Mouse (Mus musculus): ENCODE data around the gene Golga4. TPM values are rescaled to one million over a fixed set of nuclear protein-coding genes. Genes with fewer than 3 reads are reported as not detected.

Golga4 gene
- polyA plus RNA-seq, 1 experiment from 2014 or later = 68.4 TPM

GRCm38 (mm10) chr9:118492932-118493698 lies 13.0 kb upstream of the Golga4 start:
- Histone ChIP-seq H3K36me3 (replicated peaks) (no peaks in the 10 kb centered on the region), H3K4me2 (no peak overlapping the region), H3K4me1 (peaks cover 12% of the 10 kb centered on the region), H3K9ac (no peak overlapping the region), H3K27ac (no peak overlapping the region), H3K9me3 (no peaks in the 10 kb centered on the region), H3K4me3 (replicated peaks) (no peak overlapping the region), H3K27me3 (peaks cover 38% of the 10 kb centered on the region)
- ATAC-seq (ENCODE audit: low FRiP score) = no peak
- 90% methylated on average over 8 of the region's 8 CpGs for WGBS

GRCm38 (mm10) chr9:118494106-118494505 lies 12.0 kb upstream of the Golga4 start:
- no peaks in the 10 kb centered on the region for H3K36me3 ChIP-seq (replicated peaks)
- H3K4me1 ChIP-seq = peaks cover 3% of the 10 kb centered on the region; the same call in 1 of the 2 replicates
- 91% methylated on average over 5 of the region's 5 CpGs for WGBS
- no peak overlapping the region for H3K4me3 ChIP-seq (replicated peaks)
- no peaks in the 10 kb centered on the region for H3K9me3 ChIP-seq
- H3K27ac ChIP-seq = no peak overlapping the region
- H3K4me2 ChIP-seq = no peak overlapping the region
- no peak for ATAC-seq (ENCODE audit: low FRiP score)
- peaks cover 32% of the 10 kb centered on the region for H3K27me3 ChIP-seq
- H3K9ac ChIP-seq = no peak overlapping the region

- 93% methylated on average over 3 of the region's 3 CpGs for WGBS
- Histone ChIP-seq H3K4me1 (no peaks in the 10 kb centered on the region), H3K9ac (no peak overlapping the region), H3K4me2 (no peak overlapping the region), H3K4me3 (replicated peaks) (no peak overlapping the region), H3K27me3 (peaks cover 18% of the 10 kb centered on the region), H3K9me3 (no peaks in the 10 kb centered on the region), H3K36me3 (replicated peaks) (no peaks in the 10 kb centered on the region), H3K27ac (no peak overlapping the region)
- no peak for ATAC-seq (ENCODE audit: low FRiP score)
Observed at GRCm38 (mm10) chr9:118495933-118496332, 10.1 kb upstream of the Golga4 start.

GRCm38 (mm10) chr9:118496952-118497351 lies 9.1 kb upstream of the Golga4 start:
- Histone ChIP-seq H3K27me3 (peaks cover 10% of the 10 kb centered on the region; the same call in 1 of the 2 replicates), H3K27ac (no peak overlapping the region), H3K36me3 (replicated peaks) (no peaks in the 10 kb centered on the region), H3K9me3 (no peaks in the 10 kb centered on the region), H3K9ac (no peak overlapping the region), H3K4me1 (no peaks in the 10 kb centered on the region), H3K4me2 (no peak overlapping the region), H3K4me3 (replicated peaks) (no peak overlapping the region)
- WGBS = 85% methylated on average over 3 of the region's 3 CpGs
- no peak for ATAC-seq (ENCODE audit: low FRiP score)

- no peaks in the 10 kb centered on the region for H3K4me1 ChIP-seq
- no peaks in the 10 kb centered on the region for H3K36me3 ChIP-seq (replicated peaks)
- peaks cover 3% of the 10 kb centered on the region; the same call in 1 of the 2 replicates for H3K27me3 ChIP-seq
- WGBS = 80% methylated on average over 7 of the region's 7 CpGs
- no peak overlapping the region for H3K27ac ChIP-seq
- H3K4me2 ChIP-seq = no peak overlapping the region
- no peaks in the 10 kb centered on the region for H3K9me3 ChIP-seq
- H3K9ac ChIP-seq = no peak overlapping the region
- no peak for ATAC-seq (ENCODE audit: low FRiP score)
- H3K4me3 ChIP-seq (replicated peaks) = no peak overlapping the region
Observed at GRCm38 (mm10) chr9:118498061-118498460, 8.0 kb upstream of the Golga4 start.

GRCm38 (mm10) chr9:118500963-118501362 lies 5.1 kb upstream of the Golga4 start:
- Histone ChIP-seq H3K36me3 (replicated peaks) (no peaks in the 10 kb centered on the region), H3K27ac (no peak overlapping the region), H3K4me2 (no peak overlapping the region), H3K4me1 (no peaks in the 10 kb centered on the region), H3K9me3 (no peaks in the 10 kb centered on the region), H3K4me3 (replicated peaks) (no peak overlapping the region), H3K9ac (no peak overlapping the region), H3K27me3 (peaks cover 3% of the 10 kb centered on the region; the same call in 1 of the 2 replicates)
- 76% methylated on average over 6 of the region's 6 CpGs for WGBS
- ATAC-seq (ENCODE audit: low FRiP score) = no peak

GRCm38 (mm10) chr9:118504656-118505055 lies 1.4 kb upstream of the Golga4 start:
- Histone ChIP-seq H3K9me3 (no peaks in the 10 kb centered on the region), H3K9ac (no peak overlapping the region), H3K4me2 (no peak overlapping the region), H3K27me3 (no peaks in the 10 kb centered on the region), H3K27ac (no peak overlapping the region), H3K36me3 (replicated peaks) (no peaks in the 10 kb centered on the region), H3K4me1 (peaks cover 21% of the 10 kb centered on the region), H3K4me3 (replicated peaks) (no peak overlapping the region)
- WGBS = 85% methylated on average over 3 of the region's 3 CpGs
- no peak for ATAC-seq (ENCODE audit: low FRiP score)

- 0% methylated on average over 57 of the region's 57 CpGs for WGBS
- no peaks in the 10 kb centered on the region for H3K27me3 ChIP-seq
- H3K4me3 ChIP-seq (replicated peaks) = peak overlapping the region; percentile 93
- peaks cover 23% of the 10 kb centered on the region for H3K4me1 ChIP-seq
- H3K9me3 ChIP-seq = no peaks in the 10 kb centered on the region
- H3K36me3 ChIP-seq (replicated peaks) = peaks cover 5% of the 10 kb centered on the region; the same call in 1 of the 2 replicates
- H3K4me2 ChIP-seq = peak overlapping the region; percentile 99
- peak overlapping the region; percentile 72 for H3K27ac ChIP-seq
- H3K9ac ChIP-seq = peak overlapping the region; percentile 86
- ATAC-seq (ENCODE audit: low FRiP score) = peak; percentile 55
Observed at GRCm38 (mm10) chr9:118506404-118507231, 551 bp downstream of the Golga4 start.

- Histone ChIP-seq H3K4me1 (peaks cover 23% of the 10 kb centered on the region), H3K4me2 (peak overlapping the region; percentile 99), H3K27me3 (no peaks in the 10 kb centered on the region), H3K9me3 (no peaks in the 10 kb centered on the region), H3K9ac (peak overlapping the region; percentile 86), H3K36me3 (replicated peaks) (peaks cover 5% of the 10 kb centered on the region; the same call in 1 of the 2 replicates), H3K27ac (no peak overlapping the region), H3K4me3 (replicated peaks) (peak overlapping the region; percentile 93; the same call in 1 of the 2 replicates)
- ATAC-seq (ENCODE audit: low FRiP score) = no peak
- 74% methylated on average over 6 of the region's 6 CpGs for WGBS
Observed at GRCm38 (mm10) chr9:118507552-118507951, 1.5 kb downstream of the Golga4 start.

- Histone ChIP-seq H3K9ac (no peak overlapping the region), H3K36me3 (replicated peaks) (peaks cover 5% of the 10 kb centered on the region; the same call in 1 of the 2 replicates), H3K4me3 (replicated peaks) (no peak overlapping the region), H3K4me2 (no peak overlapping the region), H3K4me1 (peaks cover 23% of the 10 kb centered on the region), H3K27me3 (no peaks in the 10 kb centered on the region), H3K27ac (no peak overlapping the region), H3K9me3 (no peaks in the 10 kb centered on the region)
- 93% methylated on average over 7 of the region's 7 CpGs for WGBS
- no peak for ATAC-seq (ENCODE audit: low FRiP score)
Observed at GRCm38 (mm10) chr9:118508601-118509000, 2.5 kb downstream of the Golga4 start.

GRCm38 (mm10) chr9:118510941-118511690 lies 5.0 kb downstream of the Golga4 start:
- peaks cover 22% of the 10 kb centered on the region for H3K36me3 ChIP-seq (replicated peaks)
- H3K9ac ChIP-seq = no peak overlapping the region
- peaks cover 23% of the 10 kb centered on the region for H3K4me1 ChIP-seq
- no peak overlapping the region for H3K4me3 ChIP-seq (replicated peaks)
- H3K27me3 ChIP-seq = no peaks in the 10 kb centered on the region
- H3K9me3 ChIP-seq = no peaks in the 10 kb centered on the region
- H3K4me2 ChIP-seq = no peak overlapping the region
- ATAC-seq (ENCODE audit: low FRiP score) = no peak
- WGBS = 88% methylated on average over 15 of the region's 15 CpGs
- H3K27ac ChIP-seq = no peak overlapping the region

- no peak overlapping the region for H3K4me3 ChIP-seq (replicated peaks)
- H3K4me2 ChIP-seq = no peak overlapping the region
- H3K27ac ChIP-seq = no peak overlapping the region
- WGBS = 87% methylated on average over 3 of the region's 3 CpGs
- H3K27me3 ChIP-seq = no peaks in the 10 kb centered on the region
- no peak for ATAC-seq (ENCODE audit: low FRiP score)
- H3K4me1 ChIP-seq = peaks cover 12% of the 10 kb centered on the region
- no peaks in the 10 kb centered on the region for H3K9me3 ChIP-seq
- H3K36me3 ChIP-seq (replicated peaks) = peaks cover 22% of the 10 kb centered on the region
- no peak overlapping the region for H3K9ac ChIP-seq
Observed at GRCm38 (mm10) chr9:118512681-118513233, 6.7 kb downstream of the Golga4 start.

Data from forebrain, embryonic 12.5 days (tissue).